Mouse (Mus musculus): ENCODE results near the gene Gm17087.

Gm17087 gene

DNA sequence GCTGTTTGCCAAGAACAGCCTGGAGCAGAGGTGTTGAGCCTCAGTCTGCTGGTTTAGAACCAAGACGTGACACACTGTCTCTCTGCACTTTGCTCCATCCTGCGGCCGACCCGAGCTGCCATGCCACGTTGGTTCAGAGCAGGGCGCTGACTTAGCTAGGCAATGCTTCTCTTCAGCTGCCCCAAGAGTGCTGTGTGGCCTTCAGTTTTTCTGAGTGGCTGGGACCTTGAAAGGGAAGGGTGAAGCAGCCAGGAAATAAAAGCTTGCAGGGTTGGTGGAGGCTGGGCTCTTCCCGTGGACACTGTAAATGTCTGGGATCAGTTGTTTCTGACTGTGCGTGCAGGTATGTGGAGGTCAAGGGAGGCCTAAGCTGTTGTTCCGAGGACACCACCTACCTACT is 20.4 kb downstream of the Gm17087 start:
- no peak for DNase-seq (ENCODE audit: low read depth, low spot score)

DNA sequence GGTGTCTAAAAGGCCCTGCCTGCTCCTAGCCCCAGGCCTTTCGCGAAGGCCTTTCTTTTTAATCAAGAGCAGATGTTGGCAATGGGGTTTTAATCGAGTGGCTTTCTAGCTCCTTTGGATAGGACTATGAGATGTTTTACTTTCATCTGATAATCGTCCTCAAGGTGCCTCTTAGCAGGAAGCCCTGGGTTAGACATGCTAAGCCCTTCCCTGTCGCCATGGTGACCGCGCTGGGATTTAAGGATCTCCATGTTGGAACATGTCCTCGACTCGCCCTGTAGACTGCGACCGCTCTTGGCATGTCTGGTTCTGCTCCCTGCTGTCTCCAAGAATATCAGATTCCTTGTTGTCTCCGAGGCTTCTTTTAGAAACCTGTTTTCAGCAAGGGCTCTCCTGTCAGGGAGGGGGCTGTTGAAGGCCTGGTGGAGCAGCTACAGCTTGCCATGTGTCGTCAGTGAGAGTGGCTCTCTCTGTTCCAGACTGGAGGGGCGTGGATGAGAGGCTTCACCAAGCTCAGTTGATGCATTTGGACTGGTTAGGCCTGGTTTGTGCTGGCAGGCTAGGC is 24.7 kb downstream of the Gm17087 start:
- peak; percentile 36 for DNase-seq (ENCODE audit: low read depth, low spot score)

DNA sequence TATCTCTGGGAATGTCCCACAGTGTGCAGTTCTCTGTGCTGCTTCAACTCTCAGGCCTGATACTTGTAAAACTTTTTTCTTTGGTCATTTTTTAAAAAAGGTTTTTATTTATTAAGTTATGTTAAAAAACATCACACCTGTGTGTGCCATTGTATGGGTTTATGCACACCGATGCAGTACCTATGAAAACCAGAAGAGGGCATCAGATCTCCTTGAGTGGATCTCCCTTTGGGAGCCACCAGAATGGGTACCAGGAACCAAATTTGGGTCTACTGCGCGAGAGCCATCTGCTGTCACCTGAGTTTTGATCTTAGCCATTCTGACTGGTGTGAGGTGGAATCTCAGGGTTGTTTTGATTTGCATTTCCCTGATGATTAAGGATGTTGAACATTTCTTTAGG is 28.6 kb downstream of the Gm17087 start:
- DNase-seq (ENCODE audit: low read depth, low spot score), result no peak

DNA sequence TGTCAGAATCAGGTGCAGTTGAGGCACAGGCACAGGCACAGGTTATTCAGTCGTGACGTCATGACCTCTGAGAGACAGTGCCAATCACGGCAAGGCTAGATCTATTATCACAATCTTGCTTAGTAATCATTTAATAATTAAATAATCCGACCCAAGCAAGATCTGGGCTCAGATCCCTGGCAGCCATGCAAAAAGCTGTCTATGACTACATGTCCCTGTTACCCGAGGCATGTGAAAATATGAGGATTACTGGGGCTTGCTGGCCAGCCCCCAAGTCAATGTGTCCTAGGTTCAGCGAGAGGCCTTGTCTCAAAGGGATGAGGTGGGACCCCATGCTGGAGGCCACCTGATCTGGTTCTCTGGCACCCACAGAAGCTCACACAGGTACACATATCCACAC is 30.2 kb downstream of the Gm17087 start:
- no peak for DNase-seq (ENCODE audit: low read depth, low spot score)

DNA sequence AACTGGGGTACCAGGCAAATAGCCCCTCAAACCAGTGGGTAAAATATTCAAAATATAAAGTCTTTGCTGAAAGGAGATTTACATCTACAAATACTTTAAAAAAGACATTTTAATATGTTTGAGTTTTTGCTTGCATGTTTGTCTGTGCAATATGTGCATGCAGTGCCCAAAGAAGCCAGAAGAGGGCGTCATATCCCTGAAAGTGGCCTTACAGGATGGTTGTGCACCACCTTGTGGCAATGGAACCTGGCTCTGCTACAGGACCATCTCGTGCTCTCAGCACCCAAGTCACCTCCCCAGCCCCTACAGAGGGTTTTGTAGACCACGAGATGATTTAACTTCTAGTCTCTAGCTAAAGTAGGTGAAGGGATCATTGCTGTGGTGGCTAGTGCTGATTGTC is 32.9 kb downstream of the Gm17087 start:
- DNase-seq (ENCODE audit: low read depth, low spot score), result no peak

DNA sequence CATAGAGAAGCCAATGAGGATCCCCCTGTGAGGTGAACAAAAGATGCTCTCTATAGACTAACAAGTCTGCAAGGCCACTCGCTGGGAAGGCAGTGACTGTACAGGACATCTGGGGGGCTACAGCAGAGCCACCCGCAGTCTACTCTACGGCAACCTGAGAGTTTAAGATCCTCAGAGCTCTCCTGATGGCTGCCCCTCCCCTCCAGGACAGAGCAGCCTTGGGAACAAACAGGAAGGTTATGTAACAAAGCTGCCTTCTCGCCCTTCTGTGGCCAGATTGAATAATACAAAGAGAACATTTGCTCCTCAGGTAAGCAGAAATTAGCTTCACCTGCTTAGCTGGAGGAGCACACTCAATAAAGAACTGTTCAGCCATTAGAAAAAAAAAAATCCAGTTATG is 34.1 kb downstream of the Gm17087 start:
- peak; percentile 84 for DNase-seq (ENCODE audit: low read depth, low spot score)

DNA sequence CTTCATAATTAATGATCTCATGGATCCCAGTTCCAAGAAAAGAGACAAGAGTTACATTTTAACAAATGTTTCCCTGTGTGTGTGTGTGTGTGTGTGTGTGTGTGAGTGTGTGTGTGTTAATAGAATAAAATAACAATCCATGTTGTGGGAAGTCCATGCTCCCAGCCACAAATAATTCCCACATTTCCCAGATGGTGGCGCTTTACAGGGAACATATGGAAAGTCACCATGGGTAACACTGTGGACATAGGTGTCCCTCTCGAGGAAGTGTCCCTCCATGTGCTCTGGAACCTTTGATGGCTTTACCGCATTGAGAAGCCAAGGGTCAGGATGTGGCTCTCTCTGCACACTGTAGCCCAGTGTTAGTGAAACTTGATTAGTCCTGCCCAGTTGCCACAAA is 38.1 kb downstream of the Gm17087 start:
- DNase-seq (ENCODE audit: low read depth, low spot score), result peak; percentile 27

DNA sequence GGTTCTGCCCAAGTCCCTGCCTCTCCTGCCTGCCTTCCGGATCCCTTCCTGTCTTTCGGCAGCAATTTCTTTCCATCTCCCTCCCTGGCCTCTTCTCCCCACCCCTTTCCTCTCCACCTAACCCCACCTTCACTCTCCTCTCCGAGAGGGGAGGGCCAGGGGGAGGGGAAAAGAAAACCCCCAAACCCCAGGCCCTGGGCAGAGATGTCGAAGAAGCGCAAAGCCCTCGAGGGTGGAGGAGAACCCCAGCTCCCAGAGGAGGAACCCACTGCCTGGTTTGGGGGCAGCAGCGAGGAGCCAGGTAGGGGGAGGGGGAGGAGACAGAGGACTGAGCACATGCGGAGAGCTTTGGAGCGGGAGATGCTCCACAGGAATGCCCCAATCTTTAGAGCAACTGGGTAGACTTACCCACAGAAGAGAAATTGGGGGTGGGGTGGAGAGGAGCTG is 39.9 kb downstream of the Gm17087 start:
- DNase-seq (ENCODE audit: low read depth, low spot score), result peak; percentile 80

DNA sequence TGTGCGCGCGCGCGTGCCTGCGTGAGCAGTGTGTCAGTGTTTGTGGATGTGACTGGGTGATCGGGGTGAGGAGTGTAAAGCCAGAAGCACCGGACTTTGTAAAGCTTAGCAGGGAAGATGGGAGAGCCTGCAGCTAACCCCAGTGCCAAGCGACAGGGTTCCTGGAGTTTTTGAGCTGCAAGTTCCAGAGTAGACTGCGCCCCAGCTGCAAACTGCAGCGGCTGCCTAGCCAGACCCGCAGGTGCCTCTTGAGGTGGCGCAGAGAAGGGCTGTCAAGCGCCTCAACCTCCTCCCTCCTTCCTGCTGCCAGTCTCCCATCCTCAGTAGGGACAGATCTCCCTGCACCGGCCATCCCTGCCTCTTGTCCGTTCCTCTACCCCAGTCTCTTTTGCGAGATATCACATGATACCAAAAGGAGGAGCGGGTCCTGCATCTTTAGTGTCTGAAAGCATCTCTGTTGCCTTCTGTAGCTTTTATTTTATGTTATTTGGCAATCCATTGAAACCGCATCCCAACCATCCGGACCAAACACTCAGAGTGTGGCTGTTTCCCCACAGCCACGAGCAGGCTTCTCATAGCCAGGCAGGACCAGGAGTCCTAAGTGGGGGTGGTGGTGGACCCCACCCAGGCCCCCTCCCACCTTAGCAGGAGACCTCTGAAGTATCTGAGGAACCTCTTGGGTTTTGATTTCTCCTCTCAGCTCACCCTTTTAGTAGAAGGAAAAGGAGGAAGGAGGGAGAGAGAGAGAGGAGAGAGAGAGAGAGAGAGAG is 40.6 kb downstream of the Gm17087 start:
- DNase-seq (ENCODE audit: low read depth, low spot score), result peak; percentile 78

DNA sequence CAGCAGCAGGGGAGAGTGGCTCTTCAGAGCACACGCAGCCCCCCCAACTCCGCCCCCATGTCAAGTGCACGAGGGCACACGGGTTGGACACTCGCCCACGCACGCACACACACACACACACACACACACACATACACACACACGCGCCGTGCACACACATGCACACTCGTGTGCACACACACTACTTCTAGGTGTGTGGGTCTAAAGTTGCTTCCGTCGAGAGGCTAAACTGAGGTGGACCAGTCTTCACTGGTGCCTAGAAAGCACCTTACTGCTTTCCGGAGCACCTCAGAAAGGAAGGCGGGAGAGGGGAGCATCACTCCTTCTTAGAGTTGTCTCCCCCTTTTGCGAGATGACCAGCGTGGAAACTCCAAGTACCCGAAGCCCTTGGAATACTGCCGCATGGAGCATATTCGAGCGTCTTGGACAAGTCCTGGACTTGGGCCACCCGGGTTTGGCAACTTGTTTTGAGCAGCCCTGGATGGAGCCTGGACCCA is 41.5 kb downstream of the Gm17087 start, which contains the start of gene Pde10a:
Gene Pde10a, plus strand, starts transcription at position 148 of the 497 bp plus-strand sequence.
- DNase-seq (ENCODE audit: low read depth, low spot score), result peak; percentile 71

DNA sequence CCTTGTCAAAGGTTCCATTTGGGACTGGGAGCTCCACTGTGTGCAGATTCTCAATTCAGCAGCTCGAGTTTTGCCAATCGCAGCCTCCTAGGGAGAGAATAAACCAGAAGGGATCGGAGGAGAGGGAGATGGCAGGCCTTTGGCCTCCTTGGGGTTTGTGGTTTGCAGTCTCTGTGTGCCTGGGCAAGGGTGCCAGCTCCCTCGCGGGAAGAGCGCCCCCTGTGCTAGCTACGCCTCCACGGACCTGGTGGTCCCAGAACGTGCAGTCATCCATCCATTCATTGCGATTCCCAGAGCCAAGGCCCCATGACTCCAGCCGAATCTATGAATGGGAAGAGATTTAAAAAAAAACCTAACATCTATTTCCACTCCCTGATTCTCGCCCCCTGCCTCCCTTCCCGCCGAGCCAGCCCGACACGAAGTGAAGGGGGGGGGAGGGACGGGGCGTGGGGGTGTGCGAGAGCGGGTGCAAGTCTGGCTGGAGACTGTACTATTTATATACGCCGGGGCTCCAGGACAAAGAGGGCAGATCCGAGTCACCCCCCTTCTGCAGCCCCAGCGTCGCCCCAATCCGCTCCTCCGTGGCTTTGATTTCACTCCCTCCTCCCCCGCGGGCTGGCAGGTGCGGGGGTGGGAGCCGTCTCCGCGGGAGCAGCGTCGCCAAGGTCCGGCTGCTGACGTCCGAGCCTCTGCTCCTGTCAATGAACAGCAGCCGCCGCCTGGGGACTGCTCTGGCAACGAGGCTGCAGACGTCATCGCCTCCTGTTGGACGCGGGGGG is 42.2 kb downstream of the Gm17087 start:
- peak; percentile 97 for DNase-seq (ENCODE audit: low read depth, low spot score)

DNA sequence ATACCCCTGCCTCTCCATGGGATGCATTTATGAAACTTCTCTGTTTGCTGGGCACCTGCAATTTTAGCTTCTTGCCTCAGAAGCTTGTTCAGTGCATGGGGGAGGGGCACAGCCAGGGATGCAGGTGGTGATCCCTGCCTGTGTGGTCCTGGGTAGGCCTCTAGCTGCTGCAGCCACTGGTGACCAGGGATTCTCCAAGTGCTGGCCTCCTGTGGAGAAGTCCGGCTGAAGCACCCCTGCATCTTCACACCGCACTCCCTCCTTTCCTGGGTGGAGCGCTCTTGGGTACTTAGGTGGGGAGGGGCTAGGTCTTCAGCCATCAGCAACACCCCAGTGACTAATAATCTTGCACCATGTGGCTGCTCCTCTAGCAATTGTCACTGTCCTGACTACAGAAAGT is 42.8 kb downstream of the Gm17087 start:
- DNase-seq (ENCODE audit: low read depth, low spot score), result no peak

DNA sequence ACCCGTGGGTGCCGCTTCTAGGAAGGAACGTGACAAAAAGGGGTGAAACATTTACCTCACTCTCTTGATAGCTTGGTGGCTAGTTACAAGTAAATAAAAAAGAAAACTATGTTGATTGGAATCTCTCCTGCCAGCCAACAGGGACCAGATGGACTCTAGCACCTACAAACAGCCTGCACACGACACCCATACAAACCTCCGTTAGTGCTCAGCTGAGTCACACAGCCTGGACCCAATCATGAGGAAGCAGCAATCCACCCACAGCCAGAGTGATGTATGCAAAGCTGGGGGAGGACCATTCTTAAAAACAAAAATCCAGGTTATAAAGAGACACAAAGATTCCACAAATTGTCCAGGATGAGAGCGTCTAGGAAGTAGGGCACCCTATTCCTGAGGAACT is 50.7 kb downstream of the Gm17087 start:
- DNase-seq (ENCODE audit: low read depth, low spot score), result peak; percentile 91

All from brain, adult 2 months (tissue).